Mouse (Mus musculus): ENCODE measurements around the gene Chmp5. TPM values are rescaled to one million over a fixed set of nuclear protein-coding genes. Genes with fewer than 3 reads are reported as not detected.

Gene Chmp5
- polyA plus RNA-seq, 1 experiment: 32.0 TPM

GRCm38 (mm10) chr4:40996302-40996701, 48.1 kb downstream of the Chmp5 start:
- H3K4me3 ChIP-seq (replicated peaks; ENCODE audit: extremely low read depth, low read depth, low read length): no peak overlapping the region
- TF ChIP-seq CTCF (IDR thresholded peaks at IDR 0.05; ENCODE audit: insufficient read depth, low read length) (no peak), POLR2A (IDR thresholded peaks at IDR 0.05; ENCODE audit: borderline replicate concordance, extremely low read depth, low read depth, low read length) (no peak)
- no peaks in the 10 kb centered on the region for H3K4me1 ChIP-seq (ENCODE audit: control insufficient read depth, insufficient read depth, low read length)
- WGBS: 94% methylated on average over 6 of the region's 6 CpGs
- DNase-seq: no peak

- no peak overlapping the region for H3K4me3 ChIP-seq (replicated peaks; ENCODE audit: extremely low read depth, low read depth, low read length)
- H3K4me1 ChIP-seq (ENCODE audit: control insufficient read depth, insufficient read depth, low read length): no peaks in the 10 kb centered on the region
- no peak for DNase-seq
- 92% methylated on average over 4 of the region's 4 CpGs for WGBS
- no peak for TF ChIP-seq CTCF (IDR thresholded peaks at IDR 0.05; ENCODE audit: insufficient read depth, low read length)
- no peak for TF ChIP-seq POLR2A (IDR thresholded peaks at IDR 0.05; ENCODE audit: borderline replicate concordance, extremely low read depth, low read depth, low read length)
Measured at GRCm38 (mm10) chr4:40997916-40998315, 49.7 kb downstream of the Chmp5 start.

- no peak overlapping the region for H3K4me3 ChIP-seq (replicated peaks; ENCODE audit: extremely low read depth, low read depth, low read length)
- no peak for TF ChIP-seq POLR2A (IDR thresholded peaks at IDR 0.05; ENCODE audit: borderline replicate concordance, extremely low read depth, low read depth, low read length)
- no peak for TF ChIP-seq CTCF (IDR thresholded peaks at IDR 0.05; ENCODE audit: insufficient read depth, low read length)
- H3K4me1 ChIP-seq (ENCODE audit: control insufficient read depth, insufficient read depth, low read length): no peaks in the 10 kb centered on the region
- DNase-seq: no peak
- WGBS: 51% methylated on average over 1 of the region's 1 CpGs
Measured at GRCm38 (mm10) chr4:41000271-41000670, 52.1 kb downstream of the Chmp5 start.

GRCm38 (mm10) chr4:41000842-41001639, 52.8 kb downstream of the Chmp5 start:
- TF ChIP-seq CTCF (IDR thresholded peaks at IDR 0.05; ENCODE audit: insufficient read depth, low read length) (no peak), POLR2A (IDR thresholded peaks at IDR 0.05; ENCODE audit: borderline replicate concordance, extremely low read depth, low read depth, low read length) (no peak)
- WGBS: 93% methylated on average over 9 of the region's 9 CpGs
- no peak for DNase-seq
- H3K4me1 ChIP-seq (ENCODE audit: control insufficient read depth, insufficient read depth, low read length): no peaks in the 10 kb centered on the region
- H3K4me3 ChIP-seq (replicated peaks; ENCODE audit: extremely low read depth, low read depth, low read length): no peak overlapping the region

- TF ChIP-seq CTCF (IDR thresholded peaks at IDR 0.05; ENCODE audit: insufficient read depth, low read length) (no peak), POLR2A (IDR thresholded peaks at IDR 0.05; ENCODE audit: borderline replicate concordance, extremely low read depth, low read depth, low read length) (no peak)
- no peak for DNase-seq
- Histone ChIP-seq H3K4me3 (replicated peaks; ENCODE audit: extremely low read depth, low read depth, low read length) (no peak overlapping the region), H3K4me1 (ENCODE audit: control insufficient read depth, insufficient read depth, low read length) (no peaks in the 10 kb centered on the region)
- 72% methylated on average over 3 of the region's 3 CpGs for WGBS
Measured at GRCm38 (mm10) chr4:41013351-41013750, 65.1 kb downstream of the Chmp5 start.

Other genes starting within 250 kb of the Chmp5 start
- 5.5 and 8.3 TPM in 2 replicates for gene Aptx, start 245.2 kb upstream of the Chmp5 start, polyA plus RNA-seq (2012; rRNA removed)
- gene Dnaja1, start 226.3 kb upstream of the Chmp5 start, polyA plus RNA-seq (2012; rRNA removed): 5.7 and 8.5 TPM in 2 replicates
- gene Smu1, start 190.5 kb upstream of the Chmp5 start, polyA plus RNA-seq (2012; rRNA removed): 13.1 and 21.5 TPM in 2 replicates
- 44.6 and 47.7 TPM in 2 replicates for gene B4galt1, start 94.4 kb upstream of the Chmp5 start, polyA plus RNA-seq (2012; rRNA removed)
- gene Spink4, start 28.4 kb upstream of the Chmp5 start, polyA plus RNA-seq (2012; rRNA removed): 15.6 and 43.5 TPM in 2 replicates
- 123 and 198 TPM in 2 replicates for gene Bag1, start 113 bp upstream of the Chmp5 start, polyA plus RNA-seq (2012; rRNA removed)
- 20.3 and 28.9 TPM in 2 replicates for gene Nfx1, start 22.5 kb downstream of the Chmp5 start, polyA plus RNA-seq (2012; rRNA removed)
- 2.6 and 2.9 TPM in 2 replicates for gene Aqp7, start 99.7 kb downstream of the Chmp5 start, polyA plus RNA-seq (2012; rRNA removed)
- gene Aqp3, start 149.8 kb downstream of the Chmp5 start, polyA plus RNA-seq (2012; rRNA removed): 6.1 and 49.9 TPM in 2 replicates
- 27.3 and 32.1 TPM in 2 replicates for gene Nol6, start 176.0 kb downstream of the Chmp5 start, polyA plus RNA-seq (2012; rRNA removed)
- gene Ube2r2, start 187.3 kb downstream of the Chmp5 start, polyA plus RNA-seq (2012; rRNA removed): 32.2 and 37.7 TPM in 2 replicates